Mouse (Mus musculus) lung, postnatal 0 days (tissue): Measurements from ENCODE around the gene Dysf. TPM values are rescaled to one million over a fixed set of nuclear protein-coding genes. Genes with fewer than 3 reads are reported as not detected.
A peak's percentile ranks its signal among the peaks of the same experiment; 100 is the strongest.

Experiments used
- ATAC-seq: fragments of 200-750 bp; cut with Nextera tagmentation; 2 replicates; pipeline ENCODE4 v1.8.0; 2017; ENCODE audit warnings: moderate library complexity
- DNase-seq: peaks from one replicate; pipeline ENCODE4 v3.0.0-alpha.2; 2016; ENCODE audit warnings: low spot score
- H3K27ac ChIP-seq: fragments of 300-500 bp; sonication (generic); 2 replicates; pipeline ENCODE4 v1.5.1; 2014; ENCODE audit warnings: antibody characterized with exemption, mild to moderate bottlenecking, low read length, mixed read lengths
- H3K27me3 ChIP-seq: fragments of 300-500 bp; sonication (generic); replicated peaks from 2 replicates; pipeline ENCODE4 v1.6.1; 2014; ENCODE audit warnings: low read length, mixed read lengths; ENCODE audit not compliant: insufficient read depth
- H3K36me3 ChIP-seq: fragments of 300-500 bp; sonication (generic); 2 replicates; pipeline ENCODE4 v1.6.1; 2014; ENCODE audit warnings: low read length, mixed read lengths; ENCODE audit not compliant: insufficient read depth
- H3K4me1 ChIP-seq: fragments of 300-500 bp; sonication (generic); 2 replicates; pipeline ENCODE4 v1.6.1; 2014; ENCODE audit warnings: antibody characterized with exemption, low read depth, low read length, mixed read lengths; ENCODE audit not compliant: insufficient read depth
- H3K4me2 ChIP-seq: fragments of 300-500 bp; sonication (generic); replicated peaks from 2 replicates; pipeline ENCODE4 v1.6.1; 2014; ENCODE audit warnings: low read depth, mild to moderate bottlenecking, low read length, moderate library complexity, mixed read lengths
- H3K4me3 ChIP-seq: fragments of 300-500 bp; sonication (generic); 2 replicates; pipeline ENCODE4 v1.5.1; 2014; ENCODE audit warnings: low read depth, low read length
- H3K9ac ChIP-seq: fragments of 300-500 bp; sonication (generic); replicated peaks from 2 replicates; pipeline ENCODE4 v1.6.1; 2014; ENCODE audit warnings: low read depth, mild to moderate bottlenecking
- H3K9me3 ChIP-seq: fragments of 300-500 bp; sonication (generic); 2 replicates; pipeline ENCODE4 v1.6.1; 2016; ENCODE audit warnings: low read length, mixed read lengths
- CTCF ChIP-seq: IDR thresholded peaks from 2 replicates; pipeline ENCODE4 v1.5.1; 2016; ENCODE audit warnings: antibody characterized with exemption, mild to moderate bottlenecking
- EP300 ChIP-seq: IDR thresholded peaks from 2 replicates; pipeline ENCODE4 v1.6.1; 2016; ENCODE audit warnings: antibody characterized with exemption, mild to moderate bottlenecking, control low read depth
- WGBS: fragments of 180-500 bp; shearing (Covaris S2); extraction: QIAGEN DNeasy Blood & Tissue Kit; methylation state at CpG from one replicate; pipeline ENCODE4 v1.1.7; 2014; 5-methylcytosine and 5-hydroxymethylcytosine counted together
- polyA plus RNA-seq: library from polyadenylated mRNA; unstranded; fragments of >200 nt; fragmentation: Nextera tagmentation; extraction: Ambion mirVana; gene quantifications from 2 replicates; pipeline ENCODE4 v1.2.1, GENCODE M21; 2015

Dysf gene
- polyA plus RNA-seq, 1 experiment from 2014 or later: 6.6 TPM

DNA sequence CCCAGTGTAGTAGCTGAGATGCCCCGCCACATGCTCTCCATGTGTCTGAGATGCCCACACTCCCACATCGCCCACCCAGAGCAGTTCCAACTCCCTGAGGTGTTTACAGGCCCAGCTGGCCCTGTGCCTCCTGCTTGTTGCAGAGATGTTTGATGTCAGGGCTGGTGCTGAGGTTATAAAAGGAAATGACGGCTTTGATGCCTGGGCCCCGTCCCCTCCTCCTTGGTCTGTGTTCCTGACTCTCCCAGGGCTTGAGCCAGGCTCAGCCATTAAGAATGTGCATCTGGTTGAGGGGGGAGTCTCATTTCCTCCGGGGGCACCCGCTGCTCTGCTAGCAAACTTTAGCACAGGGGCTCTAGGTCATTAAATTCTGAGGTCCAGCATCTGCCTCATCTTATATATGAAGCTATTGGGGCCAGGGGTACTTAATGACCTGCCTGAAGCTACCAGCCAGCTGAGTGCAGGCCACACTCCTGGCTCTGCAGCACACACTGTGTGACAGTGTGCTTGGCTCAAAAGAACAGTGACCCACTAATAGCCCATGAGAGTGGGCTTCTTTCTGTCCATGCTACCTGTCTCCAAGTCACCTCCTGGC lies 183.4 kb downstream of the Dysf start:
- H3K9me3 ChIP-seq: no peaks in the 10 kb centered on the region
- 61% methylated on average over 5 of the region's 6 CpGs for WGBS
- ATAC-seq (peak; percentile 33; the same call in 1 of the 2 replicates), DNase-seq (no peak)
- H3K4me1 ChIP-seq: no peaks in the 10 kb centered on the region
- no peak overlapping the region for H3K9ac ChIP-seq
- H3K27me3 ChIP-seq: no peaks in the 10 kb centered on the region
- TF ChIP-seq CTCF: no peak
- no peak for TF ChIP-seq EP300
- no peaks in the 10 kb centered on the region for H3K36me3 ChIP-seq
- H3K27ac ChIP-seq: no peak overlapping the region
- no peak overlapping the region for H3K4me3 ChIP-seq
- H3K4me2 ChIP-seq: no peak overlapping the region

GRCm38 (mm10) chr6:84196511-84196910 lies 188.1 kb downstream of the Dysf start:
- TF ChIP-seq EP300 (no peak), CTCF (no peak)
- WGBS: 87% methylated on average over 5 of the region's 5 CpGs
- H3K4me2 ChIP-seq: no peak overlapping the region
- DNase-seq (no peak), ATAC-seq (no peak)
- H3K4me1 ChIP-seq: no peaks in the 10 kb centered on the region
- no peak overlapping the region for H3K4me3 ChIP-seq
- no peak overlapping the region for H3K27ac ChIP-seq
- H3K27me3 ChIP-seq: no peaks in the 10 kb centered on the region
- H3K9me3 ChIP-seq: no peaks in the 10 kb centered on the region
- no peaks in the 10 kb centered on the region for H3K36me3 ChIP-seq
- H3K9ac ChIP-seq: no peak overlapping the region

- Histone ChIP-seq H3K9ac (no peak overlapping the region), H3K36me3 (no peaks in the 10 kb centered on the region)
- WGBS: 55% methylated on average over 5 of the region's 5 CpGs
Observed at GRCm38 (mm10) chr6:84197811-84198213, 189.4 kb downstream of the Dysf start.

DNA sequence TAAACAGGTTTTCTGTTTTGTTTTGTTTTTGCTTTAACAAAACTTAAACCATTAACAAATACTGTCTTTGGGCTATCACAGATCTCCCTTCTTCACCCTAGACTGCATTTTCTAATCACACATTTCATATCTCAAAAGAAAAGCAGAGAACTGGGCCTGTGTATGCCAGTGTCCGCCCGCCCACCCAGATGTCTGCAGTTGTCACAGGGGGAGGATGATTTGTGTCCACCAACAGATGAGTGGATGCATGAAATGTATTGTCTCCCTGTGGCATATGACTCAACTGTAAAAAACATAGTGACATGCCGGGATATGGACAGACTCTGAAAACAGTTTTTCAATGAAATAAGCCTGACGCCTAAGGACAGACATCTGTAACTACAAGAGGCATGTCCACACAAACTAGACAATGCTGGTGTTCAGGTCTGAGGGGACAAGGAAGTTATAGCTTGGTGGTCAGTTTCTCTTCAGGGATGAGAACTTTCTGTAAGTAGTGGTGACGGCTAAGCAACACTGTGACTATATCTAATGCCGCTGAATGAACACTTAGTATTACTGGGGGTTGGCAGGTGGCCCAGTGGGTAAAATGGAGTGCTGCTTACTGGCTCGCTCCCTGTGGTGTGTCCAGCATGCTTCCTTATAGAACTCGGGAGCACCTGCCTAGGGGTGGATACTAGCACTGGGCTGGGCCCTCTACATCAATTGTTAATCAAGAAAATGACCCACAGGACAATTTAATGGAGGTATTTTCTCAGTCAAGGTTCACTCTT lies 193.5 kb downstream of the Dysf start:
- no peak overlapping the region for H3K4me2 ChIP-seq
- TF ChIP-seq CTCF (0 out of 2 replicates have a peak, but pooled peaks have one; percentile 12), EP300 (no peak)
- no peak overlapping the region for H3K9ac ChIP-seq
- no peaks in the 10 kb centered on the region for H3K27me3 ChIP-seq
- no peak overlapping the region for H3K27ac ChIP-seq
- H3K9me3 ChIP-seq: no peaks in the 10 kb centered on the region
- 73% methylated on average over 8 of the region's 8 CpGs for WGBS
- no peak for ATAC-seq
- H3K4me3 ChIP-seq: no peak overlapping the region
- no peak for DNase-seq
- no peaks in the 10 kb centered on the region for H3K36me3 ChIP-seq
- no peaks in the 10 kb centered on the region for H3K4me1 ChIP-seq

More at GRCm38 (mm10) chr6:84197811-84198213, 189.4 kb downstream of the Dysf start:
- Histone ChIP-seq H3K9me3 (no peaks in the 10 kb centered on the region), H3K4me1 (no peaks in the 10 kb centered on the region), H3K27me3 (no peaks in the 10 kb centered on the region), H3K4me3 (no peak overlapping the region), H3K27ac (no peak overlapping the region), H3K4me2 (no peak overlapping the region)
- DNase-seq (no peak), ATAC-seq (no peak)
- TF ChIP-seq EP300 (no peak), CTCF (no peak)

DNA sequence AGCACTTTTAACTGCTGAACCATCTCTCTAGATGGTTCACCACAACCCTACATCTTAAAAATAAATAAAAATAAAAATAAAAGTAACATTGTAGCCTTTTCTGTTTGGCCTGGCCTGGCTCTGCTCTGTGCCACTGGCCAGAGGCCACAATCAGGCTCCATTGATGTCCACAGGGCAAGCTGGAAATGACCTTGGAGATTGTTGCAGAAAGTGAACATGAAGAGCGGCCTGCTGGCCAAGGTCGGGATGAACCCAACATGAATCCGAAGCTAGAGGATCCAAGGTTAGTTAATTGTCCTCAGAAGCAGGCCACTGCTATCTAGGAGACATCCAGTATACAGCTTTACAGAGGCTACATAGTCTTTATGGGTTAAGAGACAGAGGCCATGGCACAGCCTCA lies 197.2 kb downstream of the Dysf start:
- WGBS: 88% methylated on average over 3 of the region's 3 CpGs
- TF ChIP-seq CTCF: no peak
- no peaks in the 10 kb centered on the region for H3K4me1 ChIP-seq
- no peaks in the 10 kb centered on the region for H3K36me3 ChIP-seq
- ATAC-seq: no peak
- no peaks in the 10 kb centered on the region for H3K27me3 ChIP-seq
- no peak for DNase-seq
- no peak overlapping the region for H3K9ac ChIP-seq
- no peak overlapping the region for H3K4me3 ChIP-seq
- H3K27ac ChIP-seq: no peak overlapping the region
- no peak overlapping the region for H3K4me2 ChIP-seq
- H3K9me3 ChIP-seq: no peaks in the 10 kb centered on the region

- 67% methylated on average over 4 of the region's 4 CpGs for WGBS
- no peak for DNase-seq
- Histone ChIP-seq H3K4me2 (no peak overlapping the region), H3K4me3 (no peak overlapping the region), H3K27ac (no peak overlapping the region), H3K9me3 (no peaks in the 10 kb centered on the region), H3K36me3 (no peaks in the 10 kb centered on the region), H3K9ac (no peak overlapping the region), H3K4me1 (no peaks in the 10 kb centered on the region), H3K27me3 (no peaks in the 10 kb centered on the region)
- TF ChIP-seq EP300 (no peak), CTCF (no peak)
- no peak for ATAC-seq
Observed at GRCm38 (mm10) chr6:84208589-84208988, 200.2 kb downstream of the Dysf start.
